In genomic region chr4:111645117-111645830, GRCm38 (mm10) we compare ENCODE assay signal across 11 mouse cellular contexts.
A peak's percentile ranks its signal among the peaks of the same experiment; 100 is the strongest.
DNase-seq lines count a peak whose midpoint lies in the region; ATAC-seq lines count a peak whose summit lies in the region.
"Had no signal": no experiment of that assay in that cellular context is flagged by ENCODE, and none has a peak within 500 bp of the region (broad histone marks: within the 10 kb centered on the region; RNA-seq: fewer than 3 reads in every experiment).

No protein-coding gene starts in this region.

- H3K27me3 ChIP-seq in heart, embryonic 14.5 days (ENCODE audit: control insufficient read depth, insufficient read depth, low read length): no peaks in the 10 kb centered on the region
- no peaks in the 10 kb centered on the region for H3K27me3 ChIP-seq in limb, embryonic 12.5 days
- H3K27me3 ChIP-seq in limb, embryonic 10.5 days (ENCODE audit: low read depth, poor library complexity, severe bottlenecking): no peaks in the 10 kb centered on the region
- H3K27me3 ChIP-seq in midbrain, embryonic 15.5 days (replicated peaks): no peaks in the 10 kb centered on the region
- H3K27me3 ChIP-seq: lung, embryonic 15.5 days had no signal

- peak overlapping the region; percentile 50 for H3K4me2 ChIP-seq in heart, embryonic 14.5 days (ENCODE audit: low read length)
- no peak overlapping the region for H3K4me2 ChIP-seq in limb, embryonic 12.5 days
- H3K4me2 ChIP-seq in midbrain, embryonic 15.5 days: no peak overlapping the region
- H3K4me2 ChIP-seq: lung, embryonic 15.5 days had no signal

- no peak overlapping the region for H3K4me3 ChIP-seq in heart, embryonic 14.5 days (ENCODE audit: control insufficient read depth in 1 of 2, insufficient read depth in 1 of 2, low read depth in 1 of 2, low read length in 2 of 2)
- no peak overlapping the region for H3K4me3 ChIP-seq in limb, embryonic 12.5 days (replicated peaks)
- no peak overlapping the region for H3K4me3 ChIP-seq in limb, embryonic 10.5 days
- H3K4me3 ChIP-seq in midbrain, embryonic 15.5 days: no peak overlapping the region
- H3K4me3 ChIP-seq: lung, embryonic 15.5 days had no signal

- H3K4me1 ChIP-seq in heart, embryonic 14.5 days (ENCODE audit: control insufficient read depth in 2 of 2, insufficient read depth in 2 of 2, low read length in 2 of 2): peaks cover 2 to 5% of the 10 kb centered on the region in 2 experiments; a peak in 2 of 4 replicates
- no peaks in the 10 kb centered on the region for H3K4me1 ChIP-seq in limb, embryonic 12.5 days (replicated peaks)
- no peaks in the 10 kb centered on the region for H3K4me1 ChIP-seq in limb, embryonic 10.5 days
- H3K4me1 ChIP-seq in midbrain, embryonic 15.5 days: peaks cover 8% of the 10 kb centered on the region; the same call in 1 of the 2 replicates
- H3K4me1 ChIP-seq: lung, embryonic 15.5 days had no signal

- H3K36me3 ChIP-seq in heart, embryonic 14.5 days (ENCODE audit: control insufficient read depth, insufficient read depth, low read length): no peaks in the 10 kb centered on the region
- no peaks in the 10 kb centered on the region for H3K36me3 ChIP-seq in limb, embryonic 12.5 days
- no peaks in the 10 kb centered on the region for H3K36me3 ChIP-seq in limb, embryonic 10.5 days
- H3K36me3 ChIP-seq in midbrain, embryonic 15.5 days (replicated peaks): no peaks in the 10 kb centered on the region
- H3K36me3 ChIP-seq: lung, embryonic 15.5 days had no signal

- DNase-seq in cerebellum, postnatal 14 days: peak; percentile 82
- no peak for DNase-seq in cerebellum, adult 9-10 months
- DNase-seq in heart, adult 8-10 months (ENCODE audit: low spot score): no peak
- DNase-seq in limb, embryonic 10.5 days (ENCODE audit: low spot score): no peak
- DNase-seq in kidney, postnatal 25 days: no peak
- DNase-seq: spleen, adult 18-20 months had no signal

- 36% methylated on average over 6 of the region's 6 CpGs for WGBS in heart, embryonic 14.5 days
- 76% methylated on average over 6 of the region's 6 CpGs for WGBS in limb, embryonic 12.5 days
- whole genome bisulfite sequencing in limb, embryonic 10.5 days: 82% methylated on average over 6 of the region's 6 CpGs
- WGBS in midbrain, embryonic 15.5 days: 73% methylated on average over 6 of the region's 6 CpGs

- no peak for ATAC-seq in heart, embryonic 14.5 days (ENCODE audit: insufficient number of reproducible peaks, insufficient read depth, low FRiP score, low read depth)
- ATAC-seq in limb, embryonic 12.5 days (ENCODE audit: insufficient number of reproducible peaks, insufficient read depth, low FRiP score, low TSS enrichment, low read depth): 0 out of 2 replicates have a peak, but pooled peaks have one; percentile 37
- peak; percentile 78 for ATAC-seq in midbrain, embryonic 15.5 days (replicated peaks)
- ATAC-seq: intestine, embryonic 16.5 days had no signal

- H3K9me3 ChIP-seq in heart, embryonic 14.5 days (ENCODE audit: control insufficient read depth, low read length): no peaks in the 10 kb centered on the region
- no peaks in the 10 kb centered on the region for H3K9me3 ChIP-seq in limb, embryonic 12.5 days
- no peaks in the 10 kb centered on the region for H3K9me3 ChIP-seq in limb, embryonic 10.5 days (replicated peaks)
- no peaks in the 10 kb centered on the region for H3K9me3 ChIP-seq in midbrain, embryonic 15.5 days
- H3K9me3 ChIP-seq: lung, embryonic 15.5 days had no signal

- no peak overlapping the region for H3K27ac ChIP-seq in heart, embryonic 14.5 days (replicated peaks in 1 of 2; ENCODE audit: control insufficient read depth in 1 of 2, insufficient read depth in 1 of 2, low read depth in 2 of 2, low read length in 2 of 2)
- H3K27ac ChIP-seq in limb, embryonic 12.5 days: no peak overlapping the region
- no peak overlapping the region for H3K27ac ChIP-seq in limb, embryonic 10.5 days
- H3K27ac ChIP-seq in midbrain, embryonic 15.5 days: no peak overlapping the region
- H3K27ac ChIP-seq: lung, embryonic 15.5 days had no signal

- no peak overlapping the region for H3K9ac ChIP-seq in heart, embryonic 14.5 days (ENCODE audit: low read length)
- no peak overlapping the region for H3K9ac ChIP-seq in limb, embryonic 12.5 days (replicated peaks)
- no peak overlapping the region for H3K9ac ChIP-seq in midbrain, embryonic 15.5 days
- H3K9ac ChIP-seq: lung, embryonic 15.5 days had no signal

Comparison
In these comparisons a context has a peak if more than half of its experiments do, and no peak if none do; other contexts are left out.
1. DNase-seq: peak in cerebellum, postnatal 14 days (2 of 2); none in cerebellum, adult 9-10 months (single experiment), heart, adult 8-10 months (single experiment), limb, embryonic 10.5 days (single experiment) and kidney, postnatal 25 days (0 of 2).